Mouse (Mus musculus) heart, postnatal 25 days (tissue): Measurements from ENCODE around the gene Gm10518. TPM values are rescaled to one million over a fixed set of nuclear protein-coding genes. Genes with fewer than 3 reads are reported as not detected.

Source experiments
- DNase-seq: peaks from one replicate; pipeline ENCODE4 v3.0.0; 2022; ENCODE audit warnings: low spot score
- intact Hi-C: fragments of 180-260 bp; cut with DNase I; formaldehyde crosslinking; loops from one replicate; pipeline ENCODE4 v1.15.1; 2025
- total RNA-seq, 2 experiments: library from RNA; stranded (reverse); gene quantifications; 2 replicates each; pipeline ENCODE4 v1.2.3; 2021

Gene Gm10518
- total RNA-seq, 2 experiments from 2014 or later = not detected

GRCm38 (mm10) chr1:179832710-179833240 lies 29.6 kb downstream of the Gm10518 start:
- intact Hi-C loops = no loop called here
- no peak for DNase-seq

DNA sequence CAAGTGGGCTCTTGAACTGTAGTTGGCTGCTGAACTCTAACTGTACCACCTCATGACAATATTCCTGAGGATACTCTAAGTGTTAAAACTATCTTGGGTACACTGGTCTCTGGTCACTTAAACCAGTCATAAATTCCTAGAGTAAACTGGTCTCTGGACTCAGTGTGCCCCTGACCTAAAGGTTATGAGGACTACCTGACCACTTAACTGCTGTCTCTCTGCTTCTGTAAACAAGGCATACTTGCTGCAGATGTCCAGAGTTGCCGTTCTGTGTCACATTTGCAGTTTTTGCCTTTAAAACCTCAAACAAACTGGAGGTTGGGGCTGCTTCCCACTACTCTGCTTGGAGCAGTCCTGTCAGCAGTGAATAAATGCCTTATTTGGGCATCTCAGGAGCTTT lies 30.4 kb downstream of the Gm10518 start:
- DNase-seq = no peak
- intact Hi-C loops = no loop called here

DNA sequence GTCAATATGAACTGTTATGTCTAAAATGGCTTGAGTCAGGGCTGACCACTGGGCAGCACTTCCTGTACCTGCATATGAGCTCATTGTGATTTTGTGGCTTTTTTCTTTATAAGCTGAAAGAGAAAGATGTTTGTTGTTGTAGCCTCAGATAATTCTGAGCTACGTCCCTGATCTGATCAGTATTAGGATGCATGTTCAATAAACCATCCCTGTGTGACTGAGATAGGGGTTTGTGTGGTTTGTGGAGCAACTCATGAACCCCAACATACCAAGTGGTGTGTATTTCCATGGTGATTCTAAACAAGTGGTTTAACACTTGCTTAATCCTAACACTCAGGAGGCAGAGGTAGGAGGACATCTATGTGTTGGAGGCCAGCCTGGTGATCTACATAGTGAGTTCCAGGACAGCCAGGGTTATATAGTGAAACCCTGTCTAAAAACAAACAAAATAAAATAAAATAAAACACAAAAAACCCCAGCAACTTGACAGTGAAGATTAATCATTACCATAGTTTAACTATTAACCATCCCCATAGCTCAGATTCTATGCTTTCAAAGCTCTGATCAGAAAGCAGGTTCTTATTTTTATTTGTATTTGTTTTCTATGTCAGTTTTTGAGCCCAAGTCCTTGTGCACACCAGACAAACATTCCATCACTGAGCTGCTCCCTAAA lies 32.7 kb downstream of the Gm10518 start:
- intact Hi-C loops = no loop called here
- DNase-seq = no peak

DNA sequence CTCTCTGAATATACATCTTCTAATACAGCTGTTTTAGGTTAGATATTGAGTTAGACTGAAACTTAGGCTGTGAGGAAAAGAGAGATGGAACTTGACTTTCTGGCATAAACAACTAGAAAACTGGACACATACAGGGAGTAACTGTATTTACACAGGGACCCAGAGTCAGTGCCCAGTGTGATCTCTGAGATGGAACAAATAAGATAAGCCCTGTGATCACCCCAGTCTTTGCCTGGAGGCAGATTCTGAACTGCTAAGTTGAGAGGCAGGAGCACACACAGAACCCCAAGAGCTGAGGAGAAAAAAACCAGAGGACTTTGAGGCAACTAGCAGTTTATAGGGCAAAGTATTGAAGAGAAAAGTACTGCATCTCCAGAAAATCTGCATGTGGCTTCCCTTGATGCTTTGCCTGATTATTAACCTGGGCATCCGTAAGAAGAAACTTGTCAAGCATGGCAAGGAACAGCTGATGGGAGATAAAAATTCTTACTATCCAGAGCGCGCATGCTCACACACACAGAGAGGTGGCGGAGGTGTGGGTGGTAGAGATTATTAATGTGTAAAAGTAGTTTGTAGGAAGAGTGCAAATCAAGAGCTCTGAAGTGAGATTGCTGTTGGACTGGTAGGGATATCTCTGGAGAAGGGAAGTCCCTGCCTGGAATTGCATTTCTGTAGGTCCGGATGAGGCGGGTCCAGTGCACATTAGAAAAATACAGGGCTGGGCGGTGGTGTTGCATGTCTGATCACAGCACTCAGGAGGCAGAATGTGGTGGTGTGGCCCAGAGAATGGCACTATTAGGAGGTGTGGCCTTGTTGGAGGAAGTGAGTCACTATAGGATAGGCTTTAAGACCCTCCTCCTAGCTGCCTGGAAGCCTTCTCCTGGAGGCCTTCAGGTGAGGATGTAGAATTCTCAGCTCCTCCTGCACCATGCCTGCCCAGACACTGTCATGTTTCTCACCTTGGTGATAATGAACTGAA lies 33.5 kb downstream of the Gm10518 start:
- no peak for DNase-seq
- intact Hi-C loops = no loop called here

DNA sequence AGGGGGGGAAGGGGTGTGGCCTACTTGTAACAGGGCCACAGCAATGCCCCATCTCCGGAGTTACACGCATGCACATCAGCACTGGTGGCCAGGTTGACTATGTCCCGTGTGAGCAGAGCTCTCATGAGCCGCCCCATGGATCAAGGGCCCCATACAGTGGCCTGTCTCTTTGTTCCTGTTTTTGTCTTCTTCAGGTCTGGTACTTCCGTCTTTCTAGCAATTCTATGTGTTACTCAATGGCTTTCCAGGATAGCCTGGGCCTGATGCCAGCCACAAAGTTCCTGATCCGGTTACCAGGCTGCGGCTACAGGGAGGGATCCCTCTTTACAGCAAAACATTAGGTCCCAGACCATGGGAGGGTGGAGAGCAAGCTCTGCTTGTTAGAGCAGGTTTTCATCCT lies 39.4 kb downstream of the Gm10518 start:
- intact Hi-C loops = loop anchor here (2.0 to 10.0 kb wide), 3 partner anchors 34 to 338 kb away; no protein-coding TSS in a partner anchor
- DNase-seq = no peak

DNA sequence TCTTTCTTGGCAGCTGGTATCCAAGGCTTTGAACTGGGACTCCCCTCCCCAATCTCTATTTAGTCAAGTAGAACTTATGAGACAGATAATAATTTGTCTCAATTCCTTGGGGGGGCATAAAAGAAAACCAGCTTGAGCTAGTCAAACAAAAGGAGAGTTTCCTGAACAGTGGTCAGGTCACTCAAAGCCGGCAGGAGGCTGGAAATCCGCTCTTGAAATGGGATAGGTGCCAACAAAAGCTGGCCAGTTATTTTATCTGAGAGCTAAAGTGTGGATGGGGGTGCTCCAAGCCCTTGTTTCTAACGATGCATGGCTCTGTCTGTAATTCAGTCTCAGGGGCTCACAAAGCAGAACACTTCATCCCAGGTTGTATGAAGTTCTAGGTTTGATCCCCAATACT lies 40.8 kb downstream of the Gm10518 start:
- no peak for DNase-seq
- intact Hi-C loops = loop anchor here (2.0 to 10.0 kb wide), 3 partner anchors 35 to 339 kb away; no protein-coding TSS in a partner anchor

- intact Hi-C loops = loop anchor here (10.0 kb wide), 2 partner anchors 200 to 340 kb away; no protein-coding TSS in a partner anchor
- DNase-seq = peak; percentile 54
Observed at GRCm38 (mm10) chr1:179844894-179845293, 41.7 kb downstream of the Gm10518 start.

DNA sequence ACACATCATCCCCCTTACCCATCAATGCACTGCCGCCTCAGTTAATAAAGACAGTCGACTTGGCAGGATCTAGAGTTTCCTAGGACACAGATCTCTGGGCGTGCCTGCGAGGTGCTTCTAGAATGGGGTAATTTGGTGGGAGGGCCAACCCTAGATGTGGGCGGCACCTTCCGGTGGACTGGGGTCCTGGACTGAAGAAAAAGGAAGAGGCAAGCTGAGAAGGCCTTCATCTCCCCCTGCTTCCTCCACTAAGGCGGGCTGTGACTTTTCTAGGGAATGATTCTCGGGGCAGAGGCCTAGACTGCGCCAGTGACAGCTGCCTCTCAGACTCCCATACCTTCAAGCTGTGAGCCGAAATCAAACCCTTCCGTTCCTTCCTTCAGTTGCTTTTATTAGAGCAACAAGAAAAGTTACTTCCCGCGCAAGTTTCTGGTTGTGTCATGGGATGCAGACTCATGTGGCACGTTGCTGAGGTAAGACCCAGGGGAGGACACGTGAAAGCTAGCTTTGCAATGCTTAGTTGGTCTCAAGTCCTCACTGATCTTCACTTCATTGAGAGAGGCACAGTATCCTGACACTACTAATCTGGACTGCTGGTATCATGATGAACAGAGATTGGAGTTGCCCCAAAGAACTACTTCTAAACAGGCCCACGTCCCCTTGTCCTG lies 42.8 kb downstream of the Gm10518 start:
- no peak for DNase-seq
- intact Hi-C loops = loop anchor here (10.0 kb wide), 2 partner anchors 201 to 341 kb away; no protein-coding TSS in a partner anchor

DNA sequence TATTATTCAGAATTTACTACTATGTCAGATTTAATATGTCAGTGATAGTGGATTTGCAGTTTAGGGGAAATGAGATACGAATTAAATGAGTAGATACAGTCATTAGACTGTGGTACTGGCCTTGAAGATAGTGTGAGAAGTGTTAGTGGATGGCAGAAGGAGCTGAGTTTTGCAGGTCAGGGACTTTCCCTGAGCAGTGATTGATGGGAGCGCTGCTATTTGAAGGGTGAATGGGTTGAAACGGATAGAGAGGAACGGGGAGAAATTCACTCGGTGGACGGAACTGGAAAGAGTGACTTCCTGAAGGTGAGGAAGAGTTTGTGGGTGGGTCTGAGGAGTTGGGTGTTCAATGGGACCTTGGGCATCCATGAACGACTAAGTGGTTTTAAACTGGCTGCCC lies 44.0 kb downstream of the Gm10518 start:
- DNase-seq = no peak
- intact Hi-C loops = loop anchor here (10.0 kb wide), 2 partner anchors 202 to 342 kb away; no protein-coding TSS in a partner anchor

GRCm38 (mm10) chr1:179847759-179848389 lies 44.7 kb downstream of the Gm10518 start:
- intact Hi-C loops = loop anchor here (10.0 kb wide), 2 partner anchors 203 to 343 kb away; no protein-coding TSS in a partner anchor
- DNase-seq = peak; percentile 69

DNA sequence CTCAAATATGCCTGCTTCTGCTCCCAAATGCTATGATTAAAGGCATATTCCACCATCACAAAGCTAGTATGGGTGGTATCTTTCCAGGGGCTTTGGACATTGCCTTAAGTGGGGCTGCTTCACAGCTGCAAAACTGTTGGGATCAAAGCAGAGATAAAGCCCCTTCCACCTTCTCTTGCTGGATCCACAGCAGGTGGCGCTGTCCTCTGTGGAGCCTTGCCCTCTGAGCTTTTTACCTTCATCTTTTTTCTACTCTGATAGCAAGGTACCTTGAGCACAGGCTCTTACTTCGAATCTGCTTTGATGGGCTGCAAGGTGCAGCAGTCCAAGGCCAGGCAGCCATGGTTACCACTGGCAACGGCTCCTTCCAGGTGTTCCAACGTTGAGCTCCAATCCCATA lies 50.2 kb downstream of the Gm10518 start:
- intact Hi-C loops = loop anchor here (10.0 kb wide), 1 partner anchor 291 kb away; no protein-coding TSS in a partner anchor

More for the DNA sequence above, 50.2 kb downstream of the Gm10518 start:
- DNase-seq = no peak

Other genes starting within 250 kb of the Gm10518 start
- gene Sccpdh, start 135.2 kb upstream of the Gm10518 start, total RNA-seq = 10 to 100 TPM; 56.1 to 61.9 TPM
- gene Kif28, start 58.1 kb upstream of the Gm10518 start, total RNA-seq = under 1 TPM; 0.75 to 0.87 TPM
- gene Ahctf1, start 304 bp downstream of the Gm10518 start, total RNA-seq = 10 to 100 TPM; 15.8 to 20.5 TPM
- gene Cdc42bpa, start 157.1 kb downstream of the Gm10518 start, total RNA-seq = 10 to 100 TPM; 42.2 to 46.9 TPM